Mouse (Mus musculus) lung, postnatal 0 days (tissue): ENCODE measurements around the gene Elf2.

ENCODE experiments used
- CTCF ChIP-seq: IDR thresholded peaks from 2 replicates; pipeline ENCODE4 v1.5.1; 2016; ENCODE audit warnings: antibody characterized with exemption, mild to moderate bottlenecking
- EP300 ChIP-seq: IDR thresholded peaks from 2 replicates; pipeline ENCODE4 v1.6.1; 2016; ENCODE audit warnings: antibody characterized with exemption, mild to moderate bottlenecking, control low read depth

- no peak for TF ChIP-seq CTCF
- TF ChIP-seq EP300 = no peak
These were observed 520 bp downstream of the Elf2 start for GRCm38 (mm10) chr3:51339734-51340551.
